Mouse (Mus musculus) megakaryocyte, embryonic 14.5 days (primary cell): ENCODE data around the gene Hlf.

Source experiments
- FLI1 ChIP-seq: IDR thresholded peaks from 2 replicates; pipeline ENCODE4 v1.6.1; 2012; ENCODE audit warnings: low read length, inconsistent platforms, mixed read lengths
- GATA1 ChIP-seq: IDR thresholded peaks from 3 replicates; pipeline ENCODE4 v1.6.1; 2012; ENCODE audit warnings: mixed read lengths, low read length, inconsistent platforms, borderline replicate concordance

DNA sequence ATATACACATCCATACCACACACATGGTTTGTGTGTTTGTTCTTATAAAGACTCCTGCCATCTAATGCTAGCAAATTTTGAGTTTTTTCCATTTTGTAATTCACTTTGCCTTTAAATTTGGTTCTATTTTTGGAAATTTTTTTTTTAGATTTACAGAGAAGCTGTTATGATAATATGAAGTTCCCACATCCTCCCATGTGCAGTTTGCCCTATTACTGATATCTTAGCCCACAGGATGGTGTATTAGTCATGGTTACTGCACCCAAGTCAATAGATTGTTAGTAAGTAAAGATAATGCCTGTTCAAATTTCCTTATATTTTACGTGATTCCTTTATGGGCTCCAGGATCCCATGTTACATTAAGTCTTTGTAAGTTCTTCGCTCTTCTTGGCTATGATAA, 96.1 kb downstream of the Hlf start:
- TF ChIP-seq GATA1: no peak
- TF ChIP-seq FLI1: no peak
